Mouse (Mus musculus): ENCODE results near the gene Gm14137.

Gm14137 gene

GRCm38 (mm10) chr2:119173991-119174651 is at the start of gene Gm14137:
TSS of gene Gm14137 (plus strand) at chr2:119174509.
- DNase-seq, result no peak

- no peak for DNase-seq
Observed at GRCm38 (mm10) chr2:119136346-119136898, 37.9 kb upstream of the Gm14137 start.

- DNase-seq, result no peak
Observed at GRCm38 (mm10) chr2:119145199-119145598, 29.1 kb upstream of the Gm14137 start.

GRCm38 (mm10) chr2:119146435-119146834 is 27.9 kb upstream of the Gm14137 start:
- DNase-seq, result no peak

- no peak for DNase-seq
Observed at GRCm38 (mm10) chr2:119147160-119147678, 27.1 kb upstream of the Gm14137 start.

- no peak for DNase-seq
Observed at GRCm38 (mm10) chr2:119147775-119148174, 26.5 kb upstream of the Gm14137 start.

- DNase-seq, result no peak
Observed at GRCm38 (mm10) chr2:119152255-119152654, 22.1 kb upstream of the Gm14137 start.

GRCm38 (mm10) chr2:119154683-119155082 is 19.6 kb upstream of the Gm14137 start:
- DNase-seq, result no peak

GRCm38 (mm10) chr2:119155388-119155787 is 18.9 kb upstream of the Gm14137 start:
- no peak for DNase-seq

- DNase-seq, result no peak
Observed at GRCm38 (mm10) chr2:119156081-119156680, 18.1 kb upstream of the Gm14137 start.

- DNase-seq, result peak; percentile 96 to 97
Observed at GRCm38 (mm10) chr2:119156681-119157572, 17.4 kb upstream of the Gm14137 start, which contains the start of gene Rmdn3. TSS of gene Rmdn3 (minus strand) at chr2:119157034.

GRCm38 (mm10) chr2:119157836-119158235 is 16.5 kb upstream of the Gm14137 start:
- no peak for DNase-seq

- no peak for DNase-seq
Observed at GRCm38 (mm10) chr2:119161247-119161646, 13.1 kb upstream of the Gm14137 start.

GRCm38 (mm10) chr2:119163135-119163534 is 11.2 kb upstream of the Gm14137 start:
- no peak for DNase-seq

GRCm38 (mm10) chr2:119163999-119164398 is 10.3 kb upstream of the Gm14137 start:
- no peak for DNase-seq

- DNase-seq, result no peak
Observed at GRCm38 (mm10) chr2:119165401-119165800, 8.9 kb upstream of the Gm14137 start.

GRCm38 (mm10) chr2:119166901-119167865 is 7.1 kb upstream of the Gm14137 start, which contains the start of gene Gchfr:
TSS of gene Gchfr (plus strand) at chr2:119167773.
- DNase-seq, result peak; percentile 39 to 54

- no peak for DNase-seq
Observed at GRCm38 (mm10) chr2:119167866-119168256, 6.4 kb upstream of the Gm14137 start.

- no peak for DNase-seq
Observed at GRCm38 (mm10) chr2:119170282-119170681, 4.0 kb upstream of the Gm14137 start.

- DNase-seq, result no peak
Observed at GRCm38 (mm10) chr2:119171574-119171973, 2.7 kb upstream of the Gm14137 start.

- DNase-seq, result no peak
Observed at GRCm38 (mm10) chr2:119172446-119172845, 1.9 kb upstream of the Gm14137 start.
